Mouse (Mus musculus): Measurements from ENCODE around the gene Wscd2.

Gene Wscd2

GRCm38 (mm10) chr5:113485584-113486162 lies 4.5 kb upstream of the Wscd2 start:
- no peak for DNase-seq

- DNase-seq = no peak
Measured at GRCm38 (mm10) chr5:113487879-113488278, 2.3 kb upstream of the Wscd2 start.

GRCm38 (mm10) chr5:113489617-113490016 lies 516 bp upstream of the Wscd2 start:
- DNase-seq = no peak

GRCm38 (mm10) chr5:113490467-113491260 lies 531 bp downstream of the Wscd2 start:
- peak; percentile 11 for DNase-seq

GRCm38 (mm10) chr5:113491552-113491951 lies 1.4 kb downstream of the Wscd2 start:
- DNase-seq = no peak

- no peak for DNase-seq
Measured at GRCm38 (mm10) chr5:113491988-113492387, 1.9 kb downstream of the Wscd2 start.

GRCm38 (mm10) chr5:113492417-113493035 lies 2.4 kb downstream of the Wscd2 start:
- DNase-seq = peak; percentile 2

GRCm38 (mm10) chr5:113493997-113494396 lies 3.9 kb downstream of the Wscd2 start:
- no peak for DNase-seq

GRCm38 (mm10) chr5:113496926-113497325 lies 6.8 kb downstream of the Wscd2 start:
- no peak for DNase-seq

GRCm38 (mm10) chr5:113499421-113499820 lies 9.3 kb downstream of the Wscd2 start:
- no peak for DNase-seq

- no peak for DNase-seq
Measured at GRCm38 (mm10) chr5:113503276-113503675, 13.1 kb downstream of the Wscd2 start.

- no peak for DNase-seq
Measured at GRCm38 (mm10) chr5:113504654-113505053, 14.5 kb downstream of the Wscd2 start.

- no peak for DNase-seq
Measured at GRCm38 (mm10) chr5:113506065-113506464, 15.9 kb downstream of the Wscd2 start.

GRCm38 (mm10) chr5:113506779-113507178 lies 16.6 kb downstream of the Wscd2 start:
- DNase-seq = no peak

GRCm38 (mm10) chr5:113509167-113509566 lies 19.0 kb downstream of the Wscd2 start:
- no peak for DNase-seq

- DNase-seq = no peak
Measured at GRCm38 (mm10) chr5:113513640-113514039, 23.5 kb downstream of the Wscd2 start.

GRCm38 (mm10) chr5:113514062-113514461 lies 23.9 kb downstream of the Wscd2 start:
- no peak for DNase-seq

- DNase-seq = no peak
Measured at GRCm38 (mm10) chr5:113516119-113516872, 26.2 kb downstream of the Wscd2 start.

- peak; percentile 40 for DNase-seq
Measured at GRCm38 (mm10) chr5:113516873-113517336, 26.8 kb downstream of the Wscd2 start.

GRCm38 (mm10) chr5:113517387-113517786 lies 27.3 kb downstream of the Wscd2 start:
- DNase-seq = no peak

GRCm38 (mm10) chr5:113521037-113521436 lies 30.9 kb downstream of the Wscd2 start:
- no peak for DNase-seq

- no peak for DNase-seq
Measured at GRCm38 (mm10) chr5:113538826-113539225, 48.7 kb downstream of the Wscd2 start.

GRCm38 (mm10) chr5:113539438-113539837 lies 49.3 kb downstream of the Wscd2 start:
- DNase-seq = no peak
